Mouse (Mus musculus) G1E (cell line): ENCODE data around the gene Ablim2.

Experiments used
- CTCF ChIP-seq: IDR thresholded peaks from 2 replicates; pipeline ENCODE4 v1.5.1; 2012; ENCODE audit warnings: low read depth, low read length, inconsistent platforms, mixed read lengths
- TAL1 ChIP-seq: conservative IDR thresholded peaks from 2 replicates; pipeline ENCODE4 v1.6.1; 2012; ENCODE audit warnings: low read depth, low read length, inconsistent platforms, mixed read lengths

GRCm38 (mm10) chr5:35712517-35712916, 45.2 kb upstream of the Ablim2 start:
- no peak for TF ChIP-seq CTCF
- TF ChIP-seq TAL1, result no peak
